Mouse (Mus musculus) adrenal gland, postnatal 10 days (tissue): ENCODE measurements around the gene Amy2a3. TPM values are rescaled to one million over a fixed set of nuclear protein-coding genes. Genes with fewer than 3 reads are reported as not detected.
"Not testable (repeated sequence)": the region's sequence is repeated elsewhere in the genome, so short reads cannot be mapped to it uniquely, and the experiment has no call there.

Experiments
- DNase-seq: peaks from one replicate; pipeline ENCODE4 v3.0.0; 2021; ENCODE audit warnings: mixed read lengths
- long read RNA-seq, 2 experiments: library from polyadenylated mRNA; stranded (forward); transcript quantifications; one replicate each; pipeline ENCODE4 v2.0.0; 2021
- total RNA-seq, 2 experiments: library from RNA; stranded (reverse); gene quantifications; 2 replicates each; pipeline ENCODE4 v1.2.3; 2021

The Amy2a3 gene
- not detected for total RNA-seq
- long read RNA-seq, experiment 1: 0 reads
- long read RNA-seq, experiment 2: 0 reads

DNA sequence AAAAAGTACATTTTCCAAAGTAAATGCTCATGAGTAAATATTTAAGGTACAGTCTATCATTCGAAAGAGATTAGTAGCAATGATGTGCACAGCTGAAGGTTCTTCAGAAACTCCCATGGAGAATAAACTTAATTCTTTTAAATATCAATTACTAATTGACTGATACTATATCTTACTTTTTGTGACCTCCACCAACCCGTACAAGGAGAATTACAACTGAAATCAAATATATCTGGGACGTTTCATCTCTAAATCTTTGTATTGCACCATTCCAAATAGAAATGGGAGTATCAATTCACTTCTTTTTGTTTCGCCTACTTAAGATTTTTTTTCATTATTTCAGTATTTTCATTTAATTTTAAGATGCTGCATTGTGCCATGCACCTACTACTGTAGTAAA is at the start of gene Amy2a3:
Amy2a3 (minus strand) TSS at position 101 of the 400 bp plus-strand sequence.
- not testable (repeated sequence) for DNase-seq

DNA sequence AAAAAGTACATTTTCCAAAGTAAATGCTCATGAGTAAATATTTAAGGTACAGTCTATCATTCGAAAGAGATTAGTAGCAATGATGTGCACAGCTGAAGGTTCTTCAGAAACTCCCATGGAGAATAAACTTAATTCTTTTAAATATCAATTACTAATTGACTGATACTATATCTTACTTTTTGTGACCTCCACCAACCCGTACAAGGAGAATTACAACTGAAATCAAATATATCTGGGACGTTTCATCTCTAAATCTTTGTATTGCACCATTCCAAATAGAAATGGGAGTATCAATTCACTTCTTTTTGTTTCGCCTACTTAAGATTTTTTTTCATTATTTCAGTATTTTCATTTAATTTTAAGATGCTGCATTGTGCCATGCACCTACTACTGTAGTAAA is 32.7 kb upstream of the Amy2a3 start, which contains the start of gene Amy2a2:
Amy2a2 (minus strand) TSS at position 101 of the 400 bp plus-strand sequence.
- DNase-seq: not testable (repeated sequence)

DNA sequence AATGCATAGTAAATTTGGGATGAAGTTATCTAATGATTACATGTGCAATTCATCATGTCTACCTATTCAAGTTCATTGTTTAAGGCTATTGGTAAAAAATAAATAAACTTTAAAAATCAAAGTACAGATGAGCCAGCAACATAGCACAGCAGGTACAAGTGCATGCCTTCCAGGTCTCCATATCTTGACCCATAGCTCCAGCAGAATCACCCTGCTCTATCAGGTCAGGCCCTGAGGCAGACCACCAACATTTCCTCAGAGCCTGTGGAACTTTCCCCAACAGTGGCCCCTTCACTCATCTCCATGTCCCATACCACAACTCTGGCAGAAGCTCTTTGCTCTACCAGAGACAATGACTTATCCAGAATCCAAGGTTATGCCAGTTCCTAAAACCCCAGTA is 21.6 kb upstream of the Amy2a3 start:
- DNase-seq: not testable (repeated sequence)

DNA sequence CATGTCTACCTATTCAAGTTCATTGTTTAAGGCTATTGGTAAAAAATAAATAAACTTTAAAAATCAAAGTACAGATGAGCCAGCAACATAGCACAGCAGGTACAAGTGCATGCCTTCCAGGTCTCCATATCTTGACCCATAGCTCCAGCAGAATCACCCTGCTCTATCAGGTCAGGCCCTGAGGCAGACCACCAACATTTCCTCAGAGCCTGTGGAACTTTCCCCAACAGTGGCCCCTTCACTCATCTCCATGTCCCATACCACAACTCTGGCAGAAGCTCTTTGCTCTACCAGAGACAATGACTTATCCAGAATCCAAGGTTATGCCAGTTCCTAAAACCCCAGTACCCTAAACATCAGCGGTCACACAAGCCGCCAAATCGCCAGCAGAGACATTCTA is 10.9 kb downstream of the Amy2a3 start:
- not testable (repeated sequence) for DNase-seq

DNA sequence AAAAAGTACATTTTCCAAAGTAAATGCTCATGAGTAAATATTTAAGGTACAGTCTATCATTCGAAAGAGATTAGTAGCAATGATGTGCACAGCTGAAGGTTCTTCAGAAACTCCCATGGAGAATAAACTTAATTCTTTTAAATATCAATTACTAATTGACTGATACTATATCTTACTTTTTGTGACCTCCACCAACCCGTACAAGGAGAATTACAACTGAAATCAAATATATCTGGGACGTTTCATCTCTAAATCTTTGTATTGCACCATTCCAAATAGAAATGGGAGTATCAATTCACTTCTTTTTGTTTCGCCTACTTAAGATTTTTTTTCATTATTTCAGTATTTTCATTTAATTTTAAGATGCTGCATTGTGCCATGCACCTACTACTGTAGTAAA is 32.5 kb downstream of the Amy2a3 start, which contains the start of gene Amy2a4:
Amy2a4 (minus strand) TSS at position 101 of the 400 bp plus-strand sequence.
- DNase-seq: not testable (repeated sequence)

DNA sequence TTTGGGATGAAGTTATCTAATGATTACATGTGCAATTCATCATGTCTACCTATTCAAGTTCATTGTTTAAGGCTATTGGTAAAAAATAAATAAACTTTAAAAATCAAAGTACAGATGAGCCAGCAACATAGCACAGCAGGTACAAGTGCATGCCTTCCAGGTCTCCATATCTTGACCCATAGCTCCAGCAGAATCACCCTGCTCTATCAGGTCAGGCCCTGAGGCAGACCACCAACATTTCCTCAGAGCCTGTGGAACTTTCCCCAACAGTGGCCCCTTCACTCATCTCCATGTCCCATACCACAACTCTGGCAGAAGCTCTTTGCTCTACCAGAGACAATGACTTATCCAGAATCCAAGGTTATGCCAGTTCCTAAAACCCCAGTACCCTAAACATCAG is 43.6 kb downstream of the Amy2a3 start:
- DNase-seq: not testable (repeated sequence)

DNA sequence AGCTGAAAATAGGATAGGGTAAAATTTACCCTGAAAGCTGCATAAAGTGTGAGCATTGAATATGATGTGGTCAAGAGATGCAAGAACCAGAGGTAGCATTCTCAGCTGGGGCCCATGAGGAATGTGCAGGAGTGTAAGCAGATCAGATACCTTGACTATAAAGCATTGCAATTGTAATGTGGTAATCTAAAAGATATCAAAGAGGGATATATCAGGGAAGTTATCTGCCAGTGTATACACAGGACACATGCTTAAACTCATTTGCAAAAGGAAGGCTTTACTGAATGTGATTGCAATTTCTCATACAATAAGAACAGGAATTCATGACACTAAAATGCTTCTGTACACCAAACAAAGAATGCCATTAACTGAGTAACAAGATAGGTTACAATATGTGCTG is 44.3 kb downstream of the Amy2a3 start:
- not testable (repeated sequence) for DNase-seq

Other genes with a start within 250 kb of the Amy2a3 start
- gene Amy2a5, start 65.2 kb downstream of the Amy2a3 start, total RNA-seq: under 1 TPM; 0.42 to 0.63 TPM
- not detected for gene Amy2a4, start 32.6 kb downstream of the Amy2a3 start, total RNA-seq
- gene Amy2a2, start 32.6 kb upstream of the Amy2a3 start, total RNA-seq: not detected
- not detected for gene Amy2a1, start 208.4 kb upstream of the Amy2a3 start, total RNA-seq